Mouse (Mus musculus): ENCODE data around the gene Pde7b. TPM values are rescaled to one million over a fixed set of nuclear protein-coding genes. Genes with fewer than 3 reads are reported as not detected.
"Not testable (repeated sequence)": the region's sequence is repeated elsewhere in the genome, so short reads cannot be mapped to it uniquely, and the experiment has no call there.

Gene Pde7b
- total RNA-seq, 2 experiments from 2014 or later = 41.4 to 66.1 TPM

DNA sequence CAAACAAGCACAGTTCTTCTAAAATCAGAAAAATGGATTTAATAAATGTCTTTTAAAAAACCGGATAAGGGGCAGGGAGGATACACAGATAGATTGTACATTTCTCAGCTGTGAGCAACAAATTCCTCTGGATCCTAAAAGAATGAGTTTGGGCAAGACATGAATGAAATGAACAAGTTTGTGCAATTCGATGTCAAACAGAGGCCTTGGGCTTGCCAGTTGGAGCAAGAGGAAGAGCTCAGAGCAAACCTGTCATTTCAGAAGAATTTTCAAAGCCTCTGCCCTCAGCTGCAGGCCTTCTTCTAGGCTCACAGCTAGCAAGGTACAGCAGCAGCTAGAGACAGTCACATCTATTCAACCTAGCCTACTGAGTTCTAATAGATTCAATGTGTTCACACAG is 153.4 kb downstream of the Pde7b start:
- intact Hi-C loops (cut with DNase I) = no loop called here
- DNase-seq (ENCODE audit: low spot score in 2 of 2) = no peak

DNA sequence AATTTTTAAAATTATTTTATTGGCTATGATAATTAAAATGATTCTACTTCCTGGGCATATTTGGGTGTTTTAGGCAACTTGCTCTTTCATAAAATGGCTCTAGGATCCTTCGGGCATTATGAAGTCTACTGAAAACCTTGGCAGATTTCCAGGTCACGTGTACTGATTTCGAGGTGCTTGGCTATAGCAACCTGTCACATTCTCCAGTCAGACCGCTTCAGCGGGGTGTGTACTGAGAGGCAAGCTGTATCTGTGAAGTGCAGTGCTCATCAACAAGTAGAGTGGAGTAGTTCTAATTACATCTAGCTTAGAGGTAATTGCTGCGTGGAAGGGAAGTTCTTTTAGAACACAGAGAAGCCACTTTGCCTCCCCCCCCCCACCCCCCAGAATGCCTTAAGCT is 156.2 kb downstream of the Pde7b start:
- DNase-seq (ENCODE audit: low spot score in 2 of 2) = no peak
- intact Hi-C loops (cut with DNase I) = no loop called here

GRCm38 (mm10) chr10:20567684-20568236 is 157.1 kb downstream of the Pde7b start:
- DNase-seq (ENCODE audit: low spot score in 2 of 2) = no peak
- intact Hi-C loops (cut with DNase I) = no loop called here

DNA sequence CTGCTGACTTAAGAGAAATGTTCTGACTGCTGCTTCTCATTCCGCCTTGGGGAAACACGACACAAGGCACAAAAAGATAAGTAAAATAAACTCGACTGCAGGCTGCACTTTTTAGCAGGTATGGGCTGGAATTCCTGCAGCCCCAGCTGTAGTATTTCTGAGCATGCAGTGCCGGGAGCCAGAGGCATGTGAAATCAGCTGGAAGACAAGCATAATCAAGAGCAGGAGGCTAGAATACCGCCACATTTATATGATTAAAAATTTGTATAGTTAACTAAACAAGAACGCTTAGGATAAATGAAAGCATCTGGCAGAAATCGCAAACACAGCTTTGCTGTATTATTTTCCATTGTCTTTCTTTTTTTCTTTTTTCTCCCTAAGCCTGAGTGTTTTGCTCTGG is 168.4 kb downstream of the Pde7b start:
- DNase-seq (ENCODE audit: low spot score in 2 of 2) = no peak
- intact Hi-C loops (cut with DNase I) = no loop called here

GRCm38 (mm10) chr10:20551341-20551740 is 173.5 kb downstream of the Pde7b start:
- intact Hi-C loops (cut with DNase I) = no loop called here

DNA sequence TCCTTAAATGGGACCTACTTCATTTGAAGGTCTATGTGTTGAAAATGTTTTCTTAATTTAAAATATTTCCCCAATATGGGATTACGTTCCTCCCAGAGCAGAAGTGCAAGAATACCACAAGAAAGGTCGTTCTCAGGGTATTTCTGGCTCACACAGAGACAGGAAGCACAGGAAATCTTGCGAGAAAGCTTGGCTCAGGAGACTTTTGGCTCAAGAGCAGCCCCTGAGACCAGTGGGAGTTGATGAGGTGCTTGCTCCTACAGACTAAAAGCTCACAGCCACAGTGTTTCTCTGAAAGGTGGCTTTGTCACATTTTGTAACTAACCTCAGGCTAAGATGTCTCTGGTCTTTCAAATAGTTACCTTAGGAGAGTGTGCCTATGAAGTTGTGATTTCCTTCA is 174.1 kb downstream of the Pde7b start:
- intact Hi-C loops (cut with DNase I) = no loop called here
- DNase-seq (ENCODE audit: low spot score in 2 of 2) = no peak

More at GRCm38 (mm10) chr10:20551341-20551740, 173.5 kb downstream of the Pde7b start:
- DNase-seq (ENCODE audit: low spot score in 2 of 2) = no peak

GRCm38 (mm10) chr10:20550161-20550560 is 174.7 kb downstream of the Pde7b start:
- DNase-seq (ENCODE audit: low spot score in 2 of 2) = no peak
- intact Hi-C loops (cut with DNase I) = no loop called here

- intact Hi-C loops (cut with DNase I) = no loop called here
- DNase-seq (ENCODE audit: low spot score in 2 of 2) = no peak
Observed at GRCm38 (mm10) chr10:20548833-20549710, 175.8 kb downstream of the Pde7b start.

DNA sequence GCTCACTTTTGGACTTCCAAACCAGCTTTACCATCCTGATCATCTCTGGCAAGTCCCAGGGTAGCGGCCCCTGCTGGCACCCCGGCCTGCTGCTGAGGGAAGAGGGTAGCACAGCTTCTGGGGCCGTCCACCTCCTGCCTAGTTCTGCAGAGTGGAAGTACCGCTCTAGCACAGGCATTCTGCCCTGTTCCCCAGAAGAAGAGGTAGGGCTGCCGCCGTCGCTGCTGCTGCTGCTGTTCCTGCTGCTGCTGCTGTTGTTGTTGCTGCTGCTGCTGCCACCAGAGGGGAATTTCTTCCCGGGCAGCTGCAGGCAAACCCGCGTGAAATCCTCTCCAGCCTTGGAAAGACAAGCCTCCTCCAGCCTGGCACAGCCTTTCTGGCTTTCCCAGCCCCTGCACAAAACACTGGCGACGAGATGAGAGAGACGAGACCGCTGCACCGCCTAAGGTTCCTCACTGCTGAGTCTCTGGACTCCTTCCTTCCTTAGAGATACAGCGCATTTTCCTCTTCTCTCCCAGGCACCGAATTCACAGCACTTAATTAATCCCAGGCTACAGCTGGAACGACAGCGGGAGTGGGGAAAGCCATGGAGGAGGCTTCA is 176.8 kb downstream of the Pde7b start:
- intact Hi-C loops (cut with DNase I) = no loop called here
- peak; percentile 30 to 49 for DNase-seq (ENCODE audit: low spot score in 2 of 2)

DNA sequence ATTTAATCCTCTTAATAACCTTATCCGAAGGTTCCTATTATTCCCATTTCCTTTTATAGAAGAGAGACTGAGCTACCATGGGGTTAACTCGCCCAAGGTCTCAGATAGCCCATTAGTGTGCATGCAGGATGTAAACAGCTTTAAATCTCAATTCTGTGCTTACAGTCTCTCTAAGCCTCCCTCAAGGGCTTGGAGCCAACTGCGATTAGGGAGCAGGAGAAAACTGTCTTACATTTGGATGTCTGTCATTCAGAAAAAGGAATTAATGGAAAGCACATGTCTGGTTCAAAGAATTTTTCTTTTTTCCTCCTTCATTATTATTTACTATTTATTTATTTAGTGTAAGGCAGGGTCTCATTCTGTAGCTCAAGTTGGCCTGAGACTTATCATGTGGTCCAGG is 181.8 kb downstream of the Pde7b start:
- no peak for DNase-seq (ENCODE audit: low spot score in 2 of 2)
- intact Hi-C loops (cut with DNase I) = no loop called here

DNA sequence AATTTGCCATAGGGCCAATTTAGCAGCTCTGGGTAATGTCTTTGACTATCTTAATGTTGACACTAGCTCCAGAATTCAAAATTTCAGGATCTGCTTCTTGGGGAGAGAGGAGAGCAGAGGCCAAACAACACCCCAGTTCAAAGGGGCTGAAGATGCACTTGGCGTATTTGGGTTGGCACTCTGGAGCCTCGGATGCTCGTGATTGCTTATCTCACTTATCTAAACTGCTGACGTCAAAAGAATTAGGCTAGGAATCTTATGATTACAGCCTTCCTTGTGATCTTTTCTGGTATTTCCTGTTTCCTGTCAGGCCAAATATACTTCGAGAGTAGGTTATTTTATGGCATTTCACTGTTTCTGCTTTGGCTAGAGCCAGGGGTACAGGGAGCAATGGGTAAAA is 191.1 kb downstream of the Pde7b start:
- intact Hi-C loops (cut with DNase I) = no loop called here
- no peak for DNase-seq (ENCODE audit: low spot score in 2 of 2)

- intact Hi-C loops (cut with DNase I) = no loop called here
Observed at GRCm38 (mm10) chr10:20531921-20532320, 193.0 kb downstream of the Pde7b start.

GRCm38 (mm10) chr10:20528544-20529411 is 196.1 kb downstream of the Pde7b start:
- intact Hi-C loops (cut with DNase I) = no loop called here
- DNase-seq (ENCODE audit: low spot score in 2 of 2) = peak in 1 of 2 experiments; percentile 37

More at GRCm38 (mm10) chr10:20531921-20532320, 193.0 kb downstream of the Pde7b start:
- DNase-seq (ENCODE audit: low spot score in 2 of 2) = no peak

DNA sequence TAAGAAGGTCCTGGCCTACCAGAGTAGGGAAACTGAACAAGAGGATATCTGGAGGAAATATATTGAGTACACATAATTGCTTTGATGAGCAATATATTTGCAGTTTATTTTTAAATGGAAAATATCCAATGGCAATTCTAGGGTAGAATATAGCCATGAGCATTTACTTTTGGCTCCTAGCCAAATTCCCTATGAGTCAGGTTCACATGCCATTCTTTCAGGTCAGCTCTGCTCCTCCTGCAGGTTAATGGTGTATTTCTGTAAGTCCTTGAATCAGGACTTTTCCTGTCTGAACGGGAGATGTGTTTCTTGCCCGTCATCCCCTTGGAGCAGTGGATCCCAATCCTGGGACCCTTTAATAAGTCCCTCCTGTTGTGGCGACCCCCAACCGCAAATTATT is 197.1 kb downstream of the Pde7b start:
- no peak for DNase-seq (ENCODE audit: low spot score in 2 of 2)
- intact Hi-C loops (cut with DNase I) = no loop called here

DNA sequence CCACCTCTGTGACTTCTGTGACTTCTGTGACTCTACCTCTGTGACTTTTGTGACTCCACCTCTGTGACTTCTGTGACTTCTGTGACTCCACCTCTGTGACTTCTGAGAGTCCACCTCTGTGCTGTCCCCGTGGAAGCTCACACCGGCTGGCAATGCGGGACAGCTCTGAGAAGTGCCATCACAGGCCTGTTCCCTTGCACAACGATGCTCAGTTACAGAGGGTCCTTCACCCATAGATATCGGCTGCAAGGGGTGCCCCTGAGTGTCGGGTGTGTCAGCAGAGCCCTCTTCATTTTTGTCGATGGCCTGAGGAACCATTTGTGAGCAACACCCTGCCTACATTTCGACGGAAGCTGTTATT is 206.4 kb downstream of the Pde7b start:
- intact Hi-C loops (cut with DNase I) = no loop called here
- no peak for DNase-seq (ENCODE audit: low spot score in 2 of 2)

- intact Hi-C loops (cut with DNase I); DNase-seq (ENCODE audit: low spot score in 2 of 2): not testable (repeated sequence)
Observed at GRCm38 (mm10) chr10:20517756-20518528, 206.9 kb downstream of the Pde7b start.

DNA sequence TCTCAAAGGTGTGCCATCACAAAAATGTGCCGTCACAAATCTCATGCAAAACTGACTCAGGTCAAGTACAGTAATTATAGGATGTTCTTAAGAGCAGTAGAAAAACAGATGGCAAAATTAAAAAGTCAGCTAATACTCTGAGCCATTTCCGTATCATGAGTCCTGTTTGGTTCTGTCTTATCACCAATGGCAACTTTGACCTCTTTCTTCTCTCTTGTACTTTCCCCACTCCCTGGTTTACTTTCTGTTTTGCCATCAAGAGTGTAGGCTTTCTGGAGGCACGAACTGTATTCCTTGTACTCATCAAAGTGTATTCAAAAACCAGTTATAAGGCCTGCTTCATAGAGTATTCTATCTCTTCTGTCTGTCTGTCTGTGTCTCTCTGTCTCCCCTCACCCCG is 211.0 kb downstream of the Pde7b start:
- intact Hi-C loops (cut with DNase I) = no loop called here
- DNase-seq (ENCODE audit: low spot score in 2 of 2) = no peak

GRCm38 (mm10) chr10:20513461-20513860 is 211.4 kb downstream of the Pde7b start:
- DNase-seq (ENCODE audit: low spot score in 2 of 2) = no peak
- intact Hi-C loops (cut with DNase I) = no loop called here

- intact Hi-C loops (cut with DNase I) = no loop called here
Observed at GRCm38 (mm10) chr10:20509819-20510218, 215.1 kb downstream of the Pde7b start.

More at GRCm38 (mm10) chr10:20509819-20510218, 215.1 kb downstream of the Pde7b start:
- no peak for DNase-seq (ENCODE audit: low spot score in 2 of 2)

All from left cerebral cortex, postnatal 25 days (tissue).